Mouse (Mus musculus): ENCODE results near the gene Ccdc121.

The Ccdc121 gene

DNA sequence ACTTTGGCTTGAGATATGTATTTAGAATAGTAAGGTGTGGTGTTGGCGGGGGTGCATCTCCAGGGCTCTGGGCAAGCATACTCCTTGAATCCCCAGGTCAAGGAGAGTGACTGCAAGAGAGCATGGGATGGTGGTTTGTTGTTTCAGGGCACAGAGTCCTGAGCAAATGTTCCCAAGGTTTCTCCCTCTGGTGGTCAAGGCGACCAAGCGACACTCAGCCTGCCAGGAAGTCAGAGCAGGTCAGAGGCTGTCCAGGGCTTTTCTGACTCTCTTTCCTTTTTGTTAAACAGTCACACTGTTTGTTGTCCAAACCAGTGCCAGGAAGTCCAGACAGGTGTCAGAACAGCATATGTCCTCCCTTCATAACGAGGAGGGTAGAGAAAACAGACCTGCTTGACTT lies at the start of gene Ccdc121:
Gene Ccdc121 (minus strand): TSS at position 145 of the 400 bp plus-strand sequence.
- ATAC-seq (ENCODE audit: low TSS enrichment) = peak; percentile 20; the same call in 1 of the 2 replicates

DNA sequence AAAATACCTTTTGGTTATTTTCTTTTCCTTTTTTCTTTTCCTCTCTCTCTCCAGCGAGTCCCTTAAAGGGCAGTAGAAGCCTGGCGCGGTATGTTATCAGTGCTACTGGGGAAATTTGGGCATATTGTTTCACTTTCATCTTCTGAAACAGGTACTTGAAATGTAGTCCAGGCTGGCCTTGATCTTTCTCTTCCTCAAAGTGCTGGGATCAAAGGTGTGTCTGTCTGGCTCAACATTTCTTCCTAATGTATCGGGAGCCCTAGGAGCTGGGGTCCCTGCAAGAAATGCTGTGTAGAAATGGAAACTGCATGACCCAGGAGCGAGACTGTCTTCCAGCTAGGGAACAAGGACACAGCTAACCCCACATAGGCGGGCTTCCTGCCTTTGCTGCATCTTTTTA lies 49.1 kb upstream of the Ccdc121 start:
- ATAC-seq (ENCODE audit: low TSS enrichment) = no peak

DNA sequence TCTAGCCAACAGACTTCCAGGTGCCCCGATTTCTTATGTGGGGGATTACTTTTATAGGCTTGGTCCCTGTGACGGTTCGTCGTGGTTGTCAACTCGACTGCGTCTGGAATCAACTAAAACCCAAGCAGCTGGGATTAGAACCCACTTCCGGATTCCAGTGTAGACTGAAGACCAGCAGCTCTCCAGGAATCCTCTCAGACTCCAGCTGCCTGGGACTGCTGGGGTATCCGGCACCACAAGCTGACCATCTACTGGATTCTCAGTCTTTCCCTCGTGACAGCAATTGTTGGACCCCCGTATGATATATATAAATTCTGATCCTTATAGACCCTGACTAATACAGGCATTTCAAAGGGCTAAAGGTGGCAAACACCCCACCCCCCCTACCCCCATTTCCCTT lies 48.4 kb upstream of the Ccdc121 start:
- ATAC-seq (ENCODE audit: low TSS enrichment) = no peak

DNA sequence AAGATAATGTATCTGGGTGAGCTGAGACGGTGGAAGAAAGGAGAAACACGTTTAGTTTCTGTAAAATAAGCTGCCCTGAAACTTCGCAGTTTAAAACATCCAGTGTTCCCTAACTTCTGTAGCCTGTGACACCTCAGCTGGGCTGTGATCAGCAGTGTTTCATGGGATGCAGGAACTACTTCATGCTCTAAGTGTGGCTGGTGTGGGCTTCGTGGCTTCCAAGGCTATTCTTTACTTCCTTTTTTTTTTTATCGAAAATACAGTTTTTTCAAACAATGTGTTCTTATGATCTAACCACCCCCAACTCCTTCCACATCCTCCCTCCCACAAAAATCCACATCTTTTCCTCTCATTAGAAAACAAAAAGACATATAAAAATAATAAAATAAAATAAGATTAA lies 44.2 kb upstream of the Ccdc121 start:
- ATAC-seq (ENCODE audit: low TSS enrichment) = no peak

DNA sequence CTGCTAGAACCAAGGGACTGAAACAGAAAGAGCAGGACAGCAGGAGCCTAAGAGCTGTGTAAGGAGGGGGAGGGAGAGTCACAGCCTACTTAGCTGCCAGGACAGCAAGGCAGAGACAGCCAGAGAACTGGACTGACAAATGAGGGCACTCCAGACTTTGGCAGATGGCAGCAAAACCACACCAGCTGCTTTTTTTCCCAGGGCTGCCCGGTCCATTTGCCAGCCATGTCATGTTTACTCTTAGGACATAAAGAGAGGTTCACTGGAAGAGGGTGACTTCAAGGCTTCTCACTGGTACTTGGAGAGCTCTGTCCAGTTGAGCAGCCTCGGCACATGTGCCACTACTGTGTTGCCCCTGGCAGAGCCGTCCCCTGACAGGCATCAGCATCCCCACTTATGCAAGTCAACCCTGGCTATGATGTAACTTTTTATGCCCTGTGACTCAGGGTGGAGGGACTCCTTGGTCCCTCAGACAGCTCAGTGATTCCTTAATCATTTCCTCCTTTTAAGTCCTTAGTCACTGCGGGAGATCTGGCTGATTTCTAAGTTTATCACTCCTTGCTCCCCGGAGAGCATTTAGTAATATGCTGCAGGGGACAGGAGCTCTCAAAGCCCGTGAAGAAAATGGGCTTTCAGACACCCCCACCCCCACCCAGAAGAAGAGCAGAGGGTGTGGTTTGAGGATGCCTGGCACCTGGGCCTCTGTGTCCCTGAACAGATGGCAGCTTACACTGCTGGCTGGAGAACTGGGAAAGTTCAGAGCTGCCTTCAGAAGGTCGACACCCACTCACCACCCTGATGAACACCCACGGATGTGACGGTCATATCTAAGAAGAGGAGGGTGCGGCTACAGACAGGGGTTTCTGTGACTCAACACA lies 41.5 kb upstream of the Ccdc121 start:
- ATAC-seq (ENCODE audit: low TSS enrichment) = peak; percentile 85

DNA sequence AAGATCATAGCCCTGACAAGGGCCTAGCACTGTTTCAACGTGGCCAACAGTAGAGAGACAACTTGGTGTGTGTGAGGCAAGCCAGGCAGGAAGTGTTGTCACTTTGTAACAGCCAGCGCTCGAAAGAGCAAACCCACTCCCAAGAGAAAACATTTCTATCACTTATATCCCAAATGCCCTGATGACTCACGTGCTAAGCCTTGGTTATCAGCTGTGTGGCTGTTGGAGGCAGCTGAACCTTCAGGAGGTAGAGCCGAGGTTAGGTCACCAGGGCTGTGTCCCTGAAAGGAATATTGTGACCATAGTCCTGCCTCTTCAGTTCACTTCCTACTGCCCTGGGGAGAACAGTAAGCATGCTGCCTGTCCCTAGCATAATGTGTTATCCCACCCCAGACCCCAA lies 39.6 kb upstream of the Ccdc121 start:
- no peak for ATAC-seq (ENCODE audit: low TSS enrichment)

DNA sequence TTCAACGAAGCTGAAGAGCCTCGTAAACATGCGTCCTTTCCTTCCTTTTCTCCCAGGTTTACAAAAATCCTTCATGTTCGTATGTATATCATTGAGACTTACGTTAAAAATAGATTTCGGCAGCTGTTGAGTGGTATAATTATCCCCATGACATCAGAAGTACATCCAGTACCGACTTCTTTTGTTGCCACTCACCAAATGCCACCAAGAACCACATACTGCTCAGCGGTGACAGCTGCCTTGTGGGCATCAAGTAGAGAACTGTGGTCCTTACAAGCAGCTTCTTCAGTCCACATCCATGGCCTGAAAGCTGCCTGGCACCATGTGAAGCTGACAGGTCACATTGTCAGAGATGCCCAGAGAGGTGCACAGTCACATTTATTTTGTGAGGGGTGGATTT lies 38.7 kb upstream of the Ccdc121 start:
- peak; percentile 55 for ATAC-seq (ENCODE audit: low TSS enrichment)

DNA sequence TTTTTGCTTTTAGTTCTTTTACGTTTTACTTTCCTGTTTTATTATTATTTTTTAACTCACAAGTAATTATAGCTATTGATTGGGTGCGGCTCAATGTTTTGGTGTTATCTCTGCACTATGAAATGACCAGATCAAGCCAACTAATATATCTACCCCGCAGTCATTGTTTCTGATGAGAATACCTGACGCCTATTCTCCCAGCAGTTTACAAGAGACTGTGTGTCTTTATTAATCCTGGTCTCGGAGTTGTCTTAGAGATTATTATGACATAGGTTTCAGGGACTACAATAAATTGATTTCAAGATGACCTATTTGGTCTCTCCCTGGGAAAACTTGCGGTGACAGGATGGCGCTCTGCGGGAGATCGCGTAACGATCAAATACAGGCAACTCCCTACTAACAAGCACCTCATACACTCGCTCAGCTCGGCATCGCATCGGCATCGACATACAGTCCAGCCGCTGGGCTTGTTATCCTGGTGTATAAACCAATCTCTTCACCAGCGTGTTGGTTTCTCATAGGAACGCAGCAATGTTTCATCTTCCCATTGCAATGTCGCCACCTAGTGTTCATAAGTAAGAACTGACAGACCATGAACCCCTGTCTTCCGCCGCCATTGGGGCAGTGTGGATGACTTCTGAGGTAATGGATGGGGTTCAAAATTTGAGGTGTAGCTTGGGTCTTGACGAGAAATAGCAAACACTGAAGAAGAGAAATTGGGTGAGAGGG lies 34.0 kb upstream of the Ccdc121 start:
- peak; percentile 87 for ATAC-seq (ENCODE audit: low TSS enrichment)

DNA sequence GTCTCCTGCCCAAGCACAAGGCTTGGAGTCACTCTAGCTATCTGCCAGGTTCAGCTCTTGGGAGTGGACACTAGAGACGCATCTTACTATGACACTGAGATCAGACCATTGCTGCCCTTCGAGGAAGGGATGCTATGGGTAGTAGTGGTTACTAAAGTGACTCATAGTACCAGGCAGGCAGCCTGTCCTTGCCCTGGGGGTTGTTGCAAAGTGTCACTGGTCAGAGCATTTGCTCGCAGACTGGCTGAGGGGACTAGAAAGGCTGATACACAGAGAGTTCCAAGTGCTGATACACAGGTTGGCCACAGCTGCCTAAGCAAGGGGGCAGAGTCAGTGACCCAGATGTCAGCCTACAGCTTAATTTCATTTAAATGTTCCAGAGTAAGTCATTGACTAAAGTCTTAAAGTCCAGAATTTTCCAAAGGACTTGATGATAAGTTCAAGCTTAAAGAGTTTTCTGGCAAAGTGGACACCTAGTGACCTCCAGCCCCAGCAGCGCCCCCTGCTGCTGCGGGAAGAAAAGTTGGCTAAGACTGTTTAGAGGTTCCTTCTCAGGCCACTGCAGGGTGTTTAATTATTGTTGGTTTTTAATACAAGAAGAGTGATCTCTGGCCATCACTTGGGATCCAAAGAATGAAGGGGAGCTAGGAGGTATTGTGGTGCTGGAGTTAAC lies 32.6 kb upstream of the Ccdc121 start:
- ATAC-seq (ENCODE audit: low TSS enrichment) = no peak

DNA sequence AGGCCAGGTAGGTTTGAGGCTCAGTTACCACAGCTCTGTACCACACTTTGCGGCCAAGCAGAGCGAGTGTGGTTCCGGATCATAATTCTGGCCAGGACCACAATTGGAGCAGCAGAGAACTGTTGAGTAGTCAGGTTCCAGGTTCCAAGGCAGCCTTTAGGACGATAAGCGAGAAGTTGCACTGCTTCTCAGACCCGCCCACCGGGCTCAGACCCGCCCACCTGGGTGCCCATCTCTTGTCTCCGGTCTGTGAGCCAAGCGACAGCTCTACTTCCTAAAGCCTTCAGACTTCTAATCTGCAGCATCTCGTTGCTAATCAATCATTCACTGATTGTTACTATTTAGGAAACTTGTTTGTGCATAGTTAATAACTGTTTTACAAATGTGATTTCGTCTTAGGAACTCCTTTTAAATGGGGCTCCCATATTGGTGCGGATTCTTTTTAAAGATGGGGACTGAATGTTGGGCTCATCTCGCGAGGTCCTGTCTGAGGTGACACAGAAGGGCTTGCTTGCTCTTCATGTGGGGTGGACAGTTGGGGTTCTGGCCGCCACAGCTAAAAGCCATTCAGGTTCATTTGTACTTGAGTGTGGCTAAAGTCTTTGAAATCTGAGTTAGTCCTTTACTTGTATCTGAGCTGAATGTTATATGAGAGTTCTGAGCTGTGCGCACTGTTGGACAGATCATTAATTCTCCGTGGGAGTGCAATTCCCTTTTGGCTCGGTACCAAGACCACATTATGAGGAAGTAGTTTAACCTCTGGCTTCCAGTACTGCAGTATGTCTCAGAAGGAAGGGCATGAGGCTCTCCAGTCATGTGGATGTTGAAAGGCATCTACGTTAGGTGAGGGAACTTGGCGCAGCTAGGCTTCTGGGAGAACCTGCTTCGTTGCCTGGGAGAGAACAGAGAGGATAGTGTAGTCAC lies 28.9 kb upstream of the Ccdc121 start:
- ATAC-seq (ENCODE audit: low TSS enrichment) = no peak

DNA sequence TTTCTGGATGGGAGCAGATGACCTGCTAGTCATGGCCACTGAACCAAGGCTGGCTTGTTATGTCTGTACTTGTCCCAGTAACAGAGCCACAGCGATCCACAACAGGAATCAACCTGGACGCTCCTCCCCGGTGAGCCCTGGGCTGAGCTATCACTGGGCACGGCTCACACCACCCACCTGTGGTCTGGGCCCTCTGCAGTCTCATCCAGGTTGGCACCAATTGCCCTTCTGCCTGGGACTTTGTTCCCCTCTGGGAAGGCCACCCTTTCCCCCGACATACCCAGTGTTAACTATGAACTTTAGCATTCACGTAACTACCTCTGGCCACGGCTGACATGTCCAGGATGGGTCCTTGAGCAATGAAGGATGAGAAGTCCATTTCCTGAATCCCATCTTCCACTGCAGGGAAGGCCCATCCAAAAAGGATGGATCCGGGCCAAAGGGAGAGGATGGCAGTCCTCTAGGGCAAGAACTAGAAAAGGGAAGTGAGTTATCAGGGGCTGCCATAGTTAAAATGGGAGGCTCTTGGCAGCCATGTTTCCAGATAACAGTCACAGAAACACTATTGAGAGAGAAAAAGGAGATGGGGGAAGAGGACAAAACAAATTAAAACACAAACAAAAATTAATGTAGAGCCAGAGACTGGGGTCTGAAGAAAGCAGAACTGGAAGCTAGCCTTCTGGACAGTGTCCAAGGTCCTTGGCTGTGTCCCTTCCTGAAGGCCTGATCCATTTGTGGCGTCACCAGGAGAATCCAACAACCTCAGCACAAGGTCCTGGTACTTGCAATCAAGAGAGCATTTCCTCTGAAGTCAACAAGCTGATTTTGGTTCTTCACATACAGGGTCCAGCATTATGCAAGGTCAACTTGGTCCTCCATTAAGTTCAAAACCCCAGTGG lies 26.6 kb upstream of the Ccdc121 start:
- no peak for ATAC-seq (ENCODE audit: low TSS enrichment)

DNA sequence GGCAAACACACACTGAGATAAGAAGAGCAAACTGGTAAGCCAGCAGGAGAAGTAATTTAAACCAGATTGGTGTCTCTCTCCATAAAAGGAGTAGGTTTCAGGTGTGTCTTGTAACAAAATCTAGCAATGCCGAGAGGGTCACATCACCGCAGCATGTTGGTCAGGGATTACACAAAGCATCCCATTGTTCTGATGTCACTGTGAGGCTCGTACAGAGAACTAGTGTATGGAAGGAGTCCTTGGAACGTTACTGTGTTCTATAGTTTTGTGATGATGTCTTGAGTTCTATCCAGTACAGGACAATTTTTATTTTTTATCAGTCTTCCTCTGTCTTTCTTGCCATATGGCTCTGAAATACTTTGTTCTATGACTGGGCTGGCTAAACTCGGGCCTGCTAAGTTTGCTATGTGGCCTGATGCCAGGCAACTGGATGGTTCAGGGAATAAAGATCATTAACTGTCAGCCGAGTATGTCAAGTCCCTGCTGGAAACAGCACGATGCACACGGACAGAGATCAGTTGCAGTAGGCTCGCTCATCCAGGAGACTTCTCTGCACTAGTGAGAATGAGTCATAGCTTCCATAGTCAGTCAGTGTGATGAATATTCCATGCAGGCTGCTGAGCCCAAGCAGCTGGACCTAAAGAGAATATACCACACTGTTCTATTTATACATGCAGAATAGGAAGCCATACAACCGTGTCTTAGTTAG lies 24.1 kb upstream of the Ccdc121 start:
- peak; percentile 99 for ATAC-seq (ENCODE audit: low TSS enrichment)

DNA sequence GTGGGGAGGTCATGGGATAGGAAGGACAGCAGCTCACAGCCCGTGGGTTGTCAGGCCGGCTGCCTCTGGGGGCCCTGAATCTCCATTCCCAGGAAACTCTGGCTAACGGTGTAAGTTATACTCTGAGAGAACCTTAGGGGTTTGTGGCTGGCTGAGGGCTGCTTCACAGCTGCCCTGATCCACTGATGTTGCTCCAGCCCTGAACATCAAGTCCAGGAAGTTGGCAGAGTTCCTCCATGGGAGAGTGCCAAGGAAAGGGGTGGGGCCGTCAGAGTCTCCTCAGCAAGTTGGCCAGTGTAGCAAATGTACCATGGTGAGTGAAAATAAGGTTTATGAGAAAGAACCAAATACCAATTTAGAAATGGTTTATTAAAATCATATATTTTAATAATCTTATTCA lies 18.1 kb upstream of the Ccdc121 start:
- no peak for ATAC-seq (ENCODE audit: low TSS enrichment)

DNA sequence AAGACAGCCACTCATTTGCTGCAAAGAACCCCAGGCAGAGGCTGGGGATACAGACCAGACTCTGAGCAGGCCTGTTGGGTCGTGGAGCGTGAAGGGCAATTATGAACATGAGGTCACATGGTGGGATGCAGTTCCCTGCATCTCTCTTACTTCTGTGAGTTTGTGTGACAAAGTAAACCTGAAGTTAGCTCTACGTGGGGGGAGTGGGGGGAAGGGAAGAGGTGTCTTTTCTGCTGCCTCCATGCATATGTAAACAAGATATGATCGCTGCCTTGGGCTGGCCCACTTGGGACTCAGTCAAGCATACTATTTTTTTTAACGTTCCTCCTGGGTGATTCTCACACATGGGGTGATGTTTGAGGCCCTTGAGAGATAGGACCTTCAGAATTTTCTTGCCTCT lies 14.7 kb upstream of the Ccdc121 start:
- ATAC-seq (ENCODE audit: low TSS enrichment) = no peak

DNA sequence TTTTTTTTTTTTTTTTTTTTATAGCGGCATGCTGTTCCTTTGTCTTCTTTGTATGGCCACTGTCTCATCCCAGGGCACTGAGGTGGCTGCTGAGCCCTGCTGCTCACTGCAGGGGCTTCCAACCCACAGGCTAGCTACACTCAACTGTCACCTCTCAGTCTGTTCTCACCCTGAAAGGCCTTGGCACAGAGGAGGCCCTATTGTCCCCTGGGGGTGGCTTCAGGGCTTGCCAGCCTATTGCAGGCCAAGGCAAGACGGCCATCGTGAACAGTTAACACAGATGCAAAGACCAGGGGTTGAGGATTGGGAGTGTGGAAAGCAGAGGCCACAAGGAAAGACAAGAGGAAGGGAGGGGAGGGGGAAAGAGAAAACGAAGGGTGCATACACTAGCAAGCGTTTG lies 12.6 kb upstream of the Ccdc121 start:
- ATAC-seq (ENCODE audit: low TSS enrichment) = no peak

DNA sequence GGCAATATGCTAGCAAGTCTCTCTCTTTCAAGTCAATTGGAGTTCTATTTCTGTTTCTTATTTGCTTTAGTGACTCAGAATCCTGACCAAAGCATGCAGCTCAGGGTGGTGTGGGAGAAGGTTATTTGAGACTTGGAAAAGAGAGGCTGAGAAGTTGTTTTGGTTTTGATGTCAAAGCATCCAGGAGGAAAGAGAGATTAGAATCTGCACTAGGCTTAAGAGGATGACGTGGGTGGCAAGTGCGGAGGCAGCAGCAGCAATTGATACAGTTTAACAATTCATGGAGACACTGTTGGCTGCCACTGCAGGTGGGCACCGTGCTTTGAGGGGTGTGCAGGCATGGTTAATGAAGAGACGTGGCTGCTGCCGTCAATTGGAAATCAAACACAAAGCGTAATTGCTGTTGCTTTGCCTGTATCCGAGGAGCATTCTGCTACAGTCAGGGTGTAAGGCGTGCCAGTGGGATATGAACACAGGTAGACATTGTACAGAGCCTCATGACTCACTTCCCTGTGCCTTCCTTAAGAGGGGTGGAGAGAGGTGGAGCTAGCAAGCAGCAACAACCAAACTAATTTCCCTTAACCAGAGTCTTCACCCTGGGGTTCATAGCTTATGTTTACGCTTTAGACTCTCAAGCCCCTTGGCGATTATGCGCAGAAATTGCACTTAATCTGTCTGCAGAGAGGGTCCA lies 10.3 kb upstream of the Ccdc121 start:
- peak; percentile 57 for ATAC-seq (ENCODE audit: low TSS enrichment)

DNA sequence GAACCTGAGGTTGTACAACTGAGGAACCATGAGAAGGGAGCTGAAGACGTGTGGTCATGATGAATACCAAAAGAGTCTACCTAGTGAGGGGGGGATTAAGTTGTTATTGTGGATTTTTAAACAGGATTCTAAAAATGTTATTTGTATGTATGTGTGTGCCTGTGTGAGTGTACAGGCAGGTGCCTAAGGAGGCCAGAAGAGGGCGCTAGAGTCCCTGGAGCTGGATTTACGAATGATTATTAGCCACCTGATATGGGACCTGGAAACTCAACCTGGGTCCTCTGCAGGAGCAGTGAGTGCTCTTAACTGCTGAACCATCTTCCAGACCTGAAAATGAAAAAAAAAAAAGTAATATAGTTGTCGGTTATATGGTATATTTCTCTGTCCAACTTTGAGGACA lies 7.9 kb upstream of the Ccdc121 start:
- no peak for ATAC-seq (ENCODE audit: low TSS enrichment)

DNA sequence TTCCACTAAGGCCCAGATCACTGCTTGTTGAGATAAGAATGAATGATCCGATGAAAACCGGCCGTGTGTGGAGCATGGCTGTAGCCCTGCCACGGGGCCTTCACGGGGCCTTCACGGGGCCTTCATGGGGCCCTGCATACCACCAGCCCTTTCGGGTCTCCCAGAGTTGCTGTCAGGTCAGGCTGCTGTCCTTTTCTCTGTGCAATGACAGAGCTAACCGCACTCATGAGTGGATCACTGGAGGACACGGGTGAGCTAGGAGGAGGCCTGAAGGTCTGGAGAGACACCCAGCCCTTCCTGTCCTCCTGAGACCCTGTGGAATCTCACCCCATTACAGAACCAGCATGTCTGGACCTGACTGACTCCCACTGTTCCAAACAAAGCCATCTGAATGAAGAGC lies 6.8 kb upstream of the Ccdc121 start:
- ATAC-seq (ENCODE audit: low TSS enrichment) = no peak

DNA sequence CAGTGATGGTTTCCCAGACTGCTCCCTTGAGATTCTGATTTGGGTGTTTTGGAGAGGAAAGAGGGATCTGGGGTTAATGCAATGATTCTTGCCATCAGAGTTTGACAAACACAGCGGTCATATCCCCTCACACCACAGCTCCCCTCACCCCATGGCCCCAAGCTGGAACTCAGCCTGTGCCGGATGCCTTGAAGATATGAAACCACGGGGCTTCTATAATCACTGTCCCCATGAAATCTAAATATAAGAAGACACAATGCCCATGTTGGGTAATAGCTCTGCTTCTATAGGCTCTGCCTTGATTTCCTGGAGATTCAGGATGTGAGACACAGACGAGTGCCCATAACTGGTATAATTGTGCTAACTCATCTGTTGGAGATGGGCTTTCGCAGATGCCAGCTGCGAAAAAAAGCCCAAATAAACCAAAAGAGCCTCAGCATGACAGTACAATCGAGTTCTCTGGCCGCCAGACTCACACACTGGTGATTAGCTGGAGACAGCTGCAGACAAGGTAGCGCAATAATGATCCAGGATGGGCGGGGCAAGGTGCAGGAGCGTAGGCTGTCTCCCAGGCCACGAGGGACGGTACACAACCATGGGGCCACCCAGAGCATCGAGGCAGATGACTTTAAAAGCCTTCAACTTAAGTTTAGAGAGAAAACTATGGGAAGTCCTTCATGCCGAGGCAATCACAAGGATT lies 1.3 kb upstream of the Ccdc121 start:
- ATAC-seq (ENCODE audit: low TSS enrichment) = no peak
